Mouse (Mus musculus) 3T3-L1 (cell line): ENCODE measurements around the gene Clec4b2.
A peak's percentile ranks its signal among the peaks of the same experiment; 100 is the strongest.
"Not testable (repeated sequence)": the region's sequence is repeated elsewhere in the genome, so short reads cannot be mapped to it uniquely, and the experiment has no call there.

Source experiments
- DNase-seq: peaks from one replicate; pipeline ENCODE4 v3.0.0-alpha.2; 2015; ENCODE audit warnings: low read depth, low spot score

Clec4b2 gene

GRCm38 (mm10) chr6:123172593-123172992 lies at the start of gene Clec4b2:
Clec4b2 (plus strand) TSS chr6:123172893.
- DNase-seq = no peak

- no peak for DNase-seq
Observed at GRCm38 (mm10) chr6:123123195-123123594, 49.5 kb upstream of the Clec4b2 start.

- no peak for DNase-seq
Observed at GRCm38 (mm10) chr6:123127173-123127572, 45.5 kb upstream of the Clec4b2 start.

- DNase-seq = not testable (repeated sequence)
Observed at GRCm38 (mm10) chr6:123137766-123138526, 34.7 kb upstream of the Clec4b2 start.

- no peak for DNase-seq
Observed at GRCm38 (mm10) chr6:123170106-123170505, 2.6 kb upstream of the Clec4b2 start.

DNA sequence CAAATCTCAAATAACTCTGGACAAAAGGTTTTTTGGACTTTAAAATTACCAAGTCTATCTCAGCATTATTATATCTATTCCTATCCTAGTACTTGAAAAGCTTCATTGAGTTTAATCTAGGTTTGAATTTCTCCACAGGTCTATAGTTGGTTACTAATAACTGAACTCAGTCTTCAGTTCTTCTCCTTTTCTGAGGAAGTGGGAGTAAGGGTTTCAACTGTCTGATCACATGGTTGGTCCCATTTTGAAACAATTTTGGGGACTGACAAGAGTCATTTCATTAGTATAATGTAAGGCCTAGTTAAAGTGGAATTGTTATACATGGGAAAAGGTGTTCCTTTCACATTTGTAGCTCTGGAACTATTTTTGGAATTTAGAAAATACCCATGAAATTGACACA lies 1.7 kb upstream of the Clec4b2 start:
- DNase-seq = no peak

DNA sequence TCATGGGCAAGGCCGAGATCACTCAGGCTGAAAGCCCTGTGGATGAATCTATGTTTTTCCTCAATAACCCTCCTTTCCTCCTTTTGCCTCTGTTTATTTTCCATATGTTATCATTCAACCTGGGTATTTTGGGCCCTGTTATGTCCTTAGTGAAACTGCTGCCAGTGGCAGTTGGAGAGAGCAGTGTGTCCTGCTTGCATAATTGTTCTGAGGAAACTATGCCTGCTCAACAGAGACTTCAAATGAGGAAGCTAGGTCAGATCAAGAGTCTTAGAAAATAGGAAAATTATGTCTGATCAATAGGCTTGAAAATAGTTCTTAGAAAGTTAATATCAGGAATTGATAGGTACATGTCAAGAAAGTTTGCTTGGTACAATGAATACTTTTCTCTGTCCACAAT lies 2.9 kb downstream of the Clec4b2 start:
- DNase-seq = no peak

DNA sequence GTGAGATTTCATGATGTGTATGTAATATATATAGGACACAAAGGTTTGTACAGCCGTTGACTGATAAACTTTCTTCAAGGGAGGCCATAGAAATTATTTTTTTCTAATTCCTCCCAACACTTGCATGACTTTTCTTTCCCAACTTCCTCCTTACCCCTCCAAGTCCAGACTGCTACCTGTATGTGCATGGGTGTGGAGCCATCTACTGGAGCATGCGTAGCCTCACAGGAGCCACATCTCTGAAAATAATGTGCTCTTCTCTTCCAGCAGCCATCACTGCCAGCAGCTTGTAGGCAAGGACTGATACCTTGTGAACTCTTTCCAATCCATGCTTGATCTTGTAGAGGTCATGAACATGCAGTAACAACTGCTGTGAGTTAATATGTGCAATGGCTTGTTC lies 12.2 kb downstream of the Clec4b2 start:
- peak; percentile 7 for DNase-seq

DNA sequence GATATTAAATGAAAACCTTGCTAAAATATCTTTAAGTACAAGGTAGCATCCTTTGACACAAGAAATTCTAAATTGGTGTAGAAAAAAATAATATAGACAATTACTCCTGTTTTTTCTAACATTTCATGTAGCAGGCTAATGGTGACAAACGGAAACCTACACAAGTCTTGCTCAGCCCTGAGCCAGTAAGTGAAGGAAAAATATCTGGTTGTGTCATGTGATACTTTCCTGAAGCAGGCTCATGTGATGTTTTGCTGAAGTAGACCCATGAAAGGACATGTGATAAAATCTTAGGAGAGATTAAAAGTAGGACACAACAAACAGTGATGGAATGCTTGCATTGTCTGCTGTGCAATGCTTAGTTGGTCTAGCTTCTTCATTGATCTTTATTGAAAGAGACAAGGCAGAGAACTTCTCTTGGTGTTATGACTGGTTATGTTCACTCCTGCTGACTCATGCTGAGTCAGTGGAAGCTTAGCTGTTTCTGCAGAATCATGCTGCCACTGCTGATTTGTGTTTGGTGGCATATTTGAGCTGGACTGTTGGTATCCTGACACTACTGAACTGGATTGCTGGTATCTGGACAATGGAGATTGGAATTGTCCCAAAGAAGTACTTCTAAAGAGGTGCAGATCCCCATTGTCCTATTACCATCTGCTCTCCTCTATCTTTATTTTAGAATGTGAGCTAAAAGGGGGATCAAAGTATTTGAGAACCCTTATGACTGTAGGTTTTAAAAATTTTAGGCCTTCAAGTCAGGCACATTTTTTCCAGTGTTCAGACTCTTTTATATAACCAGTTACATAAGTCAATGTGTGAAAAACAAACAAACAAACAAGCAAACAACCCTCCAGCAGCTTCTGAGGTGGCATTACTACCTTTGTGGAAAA lies 34.7 kb downstream of the Clec4b2 start:
- DNase-seq = peak; percentile 35

- DNase-seq = not testable (repeated sequence)
Observed at GRCm38 (mm10) chr6:123208077-123208439, 35.4 kb downstream of the Clec4b2 start.

DNA sequence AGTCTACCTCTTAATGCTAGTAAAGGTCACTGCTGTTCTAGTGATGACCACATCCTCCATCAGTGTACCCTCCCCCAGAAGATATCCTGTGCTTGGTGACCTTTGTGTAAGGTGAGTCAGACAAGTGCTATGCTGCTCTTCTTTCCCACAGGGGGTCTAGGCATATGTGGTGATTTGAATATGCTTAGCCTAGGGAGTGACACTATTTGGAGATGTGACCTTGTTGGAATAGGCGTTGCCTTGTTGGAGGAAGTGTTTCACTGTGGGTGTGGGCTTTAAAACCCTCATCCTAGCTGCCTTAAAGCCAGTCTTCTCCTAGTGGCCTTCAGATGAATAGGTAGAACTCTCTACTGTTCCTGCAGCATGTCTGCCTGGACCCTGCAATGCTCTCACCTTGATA lies 39.0 kb downstream of the Clec4b2 start:
- no peak for DNase-seq

DNA sequence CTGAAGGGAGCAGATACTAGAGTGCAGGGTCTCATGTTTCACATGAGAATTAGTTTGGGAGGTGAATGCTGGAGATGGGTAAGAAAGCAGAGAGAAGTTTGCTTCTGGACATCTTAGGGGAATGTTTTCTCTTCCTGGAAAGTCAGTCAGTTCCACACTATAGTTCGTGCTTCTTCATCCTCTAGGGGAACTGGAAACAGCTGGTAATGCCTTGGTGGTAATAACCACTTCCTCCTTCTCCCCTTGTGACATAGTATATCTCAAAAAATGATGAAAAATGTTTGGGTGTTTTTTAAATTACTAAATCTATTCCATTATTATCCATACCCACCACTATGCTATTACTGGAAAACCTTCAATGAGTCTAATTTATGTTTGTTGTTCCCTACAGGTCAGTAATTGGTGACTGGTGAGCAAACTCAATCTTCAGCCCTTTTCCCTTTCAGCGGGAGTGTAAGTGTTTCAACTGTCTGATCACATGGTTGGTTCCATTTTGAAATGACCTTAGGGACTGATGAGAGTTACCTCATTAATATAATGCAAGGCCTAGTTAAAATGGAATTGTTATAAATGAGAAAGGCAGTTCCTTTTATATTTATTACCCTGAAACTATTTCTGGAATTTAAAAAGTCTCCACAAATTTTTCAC lies 55.0 kb downstream of the Clec4b2 start:
- no peak for DNase-seq

DNA sequence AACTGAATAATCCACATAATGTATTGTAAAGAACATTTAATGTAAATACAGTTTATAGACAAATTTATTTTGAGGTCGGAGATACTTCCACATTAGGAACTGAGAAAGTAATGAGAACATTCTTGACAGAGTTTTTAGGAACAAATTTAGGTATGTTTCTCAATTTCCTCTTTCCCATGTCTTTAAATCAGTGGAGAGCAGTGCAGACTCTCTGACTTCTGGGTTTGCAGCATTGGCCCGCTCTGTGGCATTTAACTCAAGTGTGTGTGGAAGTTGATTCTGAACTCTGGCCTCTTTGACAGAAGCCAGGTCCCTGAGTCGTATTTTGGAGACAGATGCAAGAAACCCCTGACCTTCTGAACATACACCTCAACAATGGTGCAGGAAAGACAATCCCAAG lies 57.0 kb downstream of the Clec4b2 start, which contains the start of gene Clec4n:
Clec4n (plus strand) TSS at position 200 of the 400 bp plus-strand sequence.
- DNase-seq = no peak

DNA sequence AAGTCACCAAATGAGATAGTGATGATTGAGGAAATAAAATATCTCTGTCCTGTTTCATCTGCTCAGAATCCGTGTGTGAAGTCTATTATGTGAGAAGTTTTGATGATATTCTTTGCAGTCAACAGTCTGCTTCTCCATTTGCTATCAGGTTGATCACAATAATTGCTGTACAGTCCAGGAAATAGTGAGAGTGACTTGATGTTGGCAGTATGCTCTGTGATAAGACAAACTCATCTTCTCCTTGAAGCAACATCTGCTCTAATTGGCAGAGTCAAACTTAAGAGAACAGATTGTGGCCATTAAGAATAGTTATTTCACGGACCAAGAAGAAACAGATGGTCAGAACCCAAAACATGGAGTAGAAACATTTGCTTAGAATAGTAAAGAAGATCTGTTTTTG lies 58.5 kb downstream of the Clec4b2 start:
- DNase-seq = no peak

- no peak for DNase-seq
Observed at GRCm38 (mm10) chr6:123237582-123237981, 64.9 kb downstream of the Clec4b2 start.

- no peak for DNase-seq
Observed at GRCm38 (mm10) chr6:123244201-123244600, 71.5 kb downstream of the Clec4b2 start.

DNA sequence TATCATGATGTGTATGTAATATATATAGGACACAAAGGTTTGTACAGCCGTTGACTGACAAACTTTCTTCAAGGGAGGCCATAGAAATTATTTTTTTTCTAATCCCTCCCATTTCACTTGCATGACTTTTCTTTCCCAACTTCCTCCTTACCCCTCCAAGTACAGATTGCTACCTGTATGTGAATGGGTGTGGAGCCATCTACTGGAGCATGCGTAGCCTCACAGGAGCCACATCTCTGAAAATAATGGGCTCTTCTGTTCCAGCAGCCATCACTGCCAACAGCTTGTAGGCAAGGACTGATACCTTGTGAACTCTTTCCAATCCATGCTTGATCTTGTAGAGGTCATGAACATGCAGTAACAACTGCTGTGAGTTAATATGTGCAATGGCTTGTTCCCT lies 76.2 kb downstream of the Clec4b2 start:
- not testable (repeated sequence) for DNase-seq

DNA sequence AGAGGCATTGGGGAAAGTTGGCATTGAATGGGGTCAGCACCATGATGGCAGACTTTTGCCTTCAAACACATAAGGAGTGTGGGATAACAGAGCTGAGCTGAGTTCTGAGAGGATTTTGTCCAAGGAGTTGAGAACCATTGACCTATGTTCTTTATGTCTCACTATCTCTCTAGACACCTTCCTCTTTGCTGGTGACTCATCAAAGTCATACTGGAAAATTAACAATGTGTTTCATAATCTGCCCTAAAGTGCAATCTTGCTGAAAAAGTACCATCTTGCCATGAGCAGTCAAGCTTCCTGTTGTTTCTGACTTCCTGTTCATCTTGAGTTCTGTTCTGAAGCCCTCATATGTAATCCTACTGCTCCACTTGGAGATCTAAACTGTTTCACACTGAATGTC lies 80.0 kb downstream of the Clec4b2 start:
- DNase-seq = no peak
